Mouse (Mus musculus): ENCODE data around the gene Ttc7b. TPM values are rescaled to one million over a fixed set of nuclear protein-coding genes. Genes with fewer than 3 reads are reported as not detected.
A peak's percentile ranks its signal among the peaks of the same experiment; 100 is the strongest.

Ttc7b gene
- total and polyA plus RNA-seq, 3 experiments, result 11.7 to 23.7 TPM; not detected in 1

- Histone ChIP-seq H3K79me2 (ENCODE audit: control insufficient read depth, insufficient read depth, low read length, poor library complexity) (no peaks in the 10 kb centered on the region), H3K27me3 (ENCODE audit: control insufficient read depth in 1 of 2, insufficient read depth in 2 of 2, low read length in 2 of 2) (no peaks in the 10 kb centered on the region), H3K9ac (ENCODE audit: control insufficient read depth, low read depth, low read length, poor library complexity, severe bottlenecking) (peak overlapping the region; percentile 45), H3K9me3 (replicated peaks; ENCODE audit: insufficient read depth, low read length) (no peaks in the 10 kb centered on the region), H3K36me3 (ENCODE audit: control insufficient read depth in 1 of 2, insufficient read depth in 2 of 2, low read length in 2 of 2) (peaks cover 0 to 26% of the 10 kb centered on the region in 2 experiments; a peak in 2 of 4 replicates), H3K4me3 (ENCODE audit: control insufficient read depth in 1 of 2, insufficient read depth in 1 of 2, low read depth in 2 of 2, low read length in 2 of 2) (peak overlapping the region; percentile 21 to 25), H3K27ac (ENCODE audit: control insufficient read depth, low read depth, low read length) (peak overlapping the region; percentile 66), H3K4me1 (ENCODE audit: control insufficient read depth in 1 of 2, insufficient read depth in 2 of 2, low read length in 2 of 2) (peaks cover 8 to 33% of the 10 kb centered on the region in 2 experiments)
- peak; percentile 92 for DNase-seq (ENCODE audit: low read depth, low spot score)
- peak; percentile 88 for TF ChIP-seq BHLHE40 (IDR thresholded peaks at IDR 0.05; ENCODE audit: borderline replicate concordance, low read depth, low read length)
- TF ChIP-seq ZKSCAN1 (IDR thresholded peaks at IDR 0.05; ENCODE audit: low read depth, low read length), result no peak
- peak; percentile 59 for TF ChIP-seq NRF1 (IDR thresholded peaks at IDR 0.05; ENCODE audit: insufficient read depth, low read depth, low read length, poor library complexity, severe bottlenecking)
- TF ChIP-seq MAFK (IDR thresholded peaks at IDR 0.05; ENCODE audit: borderline replicate concordance, low read depth, low read length), result peak; percentile 62; the same call in 1 of the 2 replicates
- peak; percentile 81 for TF ChIP-seq MAX (IDR thresholded peaks at IDR 0.05; ENCODE audit: low read length)
- TF ChIP-seq GABPA (IDR thresholded peaks at IDR 0.05; ENCODE audit: low read depth, low read length), result no peak
- TF ChIP-seq SIN3A (IDR thresholded peaks at IDR 0.05; ENCODE audit: low read length), result peak; percentile 68; the same call in 1 of the 2 replicates
- no peak for TF ChIP-seq CHD1 (IDR thresholded peaks at IDR 0.05; ENCODE audit: low read depth, low read length)
- peak; percentile 38 for TF ChIP-seq GATA1 (IDR thresholded peaks at IDR 0.05; ENCODE audit: low read depth, low read length)
- TF ChIP-seq RAD21 (IDR thresholded peaks at IDR 0.05; ENCODE audit: low read depth, low read length), result no peak
- TF ChIP-seq POLR2AphosphoS5 (IDR thresholded peaks at IDR 0.05; ENCODE audit: borderline replicate concordance, low read depth, low read length), result no peak
- TF ChIP-seq MAZ (IDR thresholded peaks at IDR 0.05; ENCODE audit: low read depth, low read length), result no peak
- TF ChIP-seq ETS1 (IDR thresholded peaks at IDR 0.05; ENCODE audit: low read depth, low read length), result peak; percentile 84
- TF ChIP-seq ZMIZ1 (IDR thresholded peaks at IDR 0.05; ENCODE audit: low read depth, low read length), result no peak
- TF ChIP-seq POLR2A (IDR thresholded peaks at IDR 0.05; ENCODE audit: control insufficient read depth in 1 of 2, insufficient read depth in 1 of 2, low read depth in 1 of 2, low read length in 2 of 2, poor library complexity in 1 of 2), result no peak
- TF ChIP-seq HCFC1 (IDR thresholded peaks at IDR 0.05; ENCODE audit: low read depth, low read length), result no peak
- no peak for TF ChIP-seq ZC3H11A (IDR thresholded peaks at IDR 0.05; ENCODE audit: low read depth, low read length)
- TF ChIP-seq POLR2AphosphoS2 (IDR thresholded peaks at IDR 0.05; ENCODE audit: low read length), result no peak
- no peak for TF ChIP-seq SMC3 (IDR thresholded peaks at IDR 0.05; ENCODE audit: low read depth, low read length)
- TF ChIP-seq KAT2A (conservative IDR thresholded peaks at IDR 0.05; ENCODE audit: low read depth, low read length), result no peak
- peak; percentile 93 for TF ChIP-seq ZNF384 (IDR thresholded peaks at IDR 0.05; ENCODE audit: low read depth, low read length)
- peak; percentile 80; the same call in 1 of the 2 replicates for TF ChIP-seq MXI1 (IDR thresholded peaks at IDR 0.05; ENCODE audit: low read depth, low read length)
- TF ChIP-seq USF1 (IDR thresholded peaks at IDR 0.05; ENCODE audit: low read depth, low read length), result peak; percentile 88
- no peak for TF ChIP-seq TBP (IDR thresholded peaks at IDR 0.05; ENCODE audit: low read depth, low read length)
- no peak for TF ChIP-seq ELF1 (IDR thresholded peaks at IDR 0.05; ENCODE audit: low read depth, low read length)
- no peak for TF ChIP-seq CHD2 (IDR thresholded peaks at IDR 0.05; ENCODE audit: low read length)
- TF ChIP-seq TAL1 (IDR thresholded peaks at IDR 0.05; ENCODE audit: low read length), result no peak
- no peak for TF ChIP-seq E2F4 (IDR thresholded peaks at IDR 0.05; ENCODE audit: borderline replicate concordance, low read depth, low read length)
- peak; percentile 83 for TF ChIP-seq TCF12 (IDR thresholded peaks at IDR 0.05; ENCODE audit: low read depth, low read length)
- TF ChIP-seq UBTF (IDR thresholded peaks at IDR 0.05; ENCODE audit: borderline replicate concordance, insufficient read depth, low read depth, low read length), result no peak
- peak; percentile 77 to 91; a peak in 3 of 4 replicates for TF ChIP-seq EP300 (IDR thresholded peaks at IDR 0.05; ENCODE audit: low read depth in 1 of 2, low read length in 2 of 2)
- TF ChIP-seq NELFE (IDR thresholded peaks at IDR 0.05; ENCODE audit: low read depth, low read length), result no peak
- TF ChIP-seq USF2 (IDR thresholded peaks at IDR 0.05; ENCODE audit: borderline replicate concordance in 1 of 2, insufficient read depth in 1 of 2, low read depth in 1 of 2, low read length in 2 of 2), result peak in 1 of 2 experiments; percentile 46; a peak in 1 of 4 replicates
- peak; percentile 84 for TF ChIP-seq MYB (IDR thresholded peaks at IDR 0.05; ENCODE audit: low read depth, low read length)
- TF ChIP-seq MEF2A (IDR thresholded peaks at IDR 0.05; ENCODE audit: extremely low read depth, insufficient replicate concordance, low read depth, low read length, poor library complexity, severe bottlenecking), result no peak
Observed at GRCm38 (mm10) chr12:100276607-100277533, 243.8 kb downstream of the Ttc7b start.
